Mouse (Mus musculus) forebrain, embryonic 10.5 days (tissue): ENCODE results near the gene Hoxa7. TPM values are rescaled to one million over a fixed set of nuclear protein-coding genes. Genes with fewer than 3 reads are reported as not detected.

Experiments
- DNase-seq: peaks from one replicate; pipeline ENCODE4 v3.0.0-alpha.2; 2017; ENCODE audit warnings: low spot score; ENCODE audit errors: extremely low spot score
- H3K27ac ChIP-seq: fragments of 300-500 bp; sonication (generic); 2 replicates; pipeline ENCODE4 v1.5.1; 2016; ENCODE audit warnings: mild to moderate bottlenecking
- H3K27me3 ChIP-seq: fragments of 300-500 bp; sonication (generic); 2 replicates; pipeline ENCODE4 v1.6.1; 2016; ENCODE audit warnings: mild to moderate bottlenecking; ENCODE audit not compliant: poor library complexity, severe bottlenecking
- H3K36me3 ChIP-seq: fragments of 300-500 bp; sonication (generic); replicated peaks from 2 replicates; pipeline ENCODE4 v1.6.1; 2016; ENCODE audit warnings: mild to moderate bottlenecking, moderate library complexity
- H3K4me1 ChIP-seq: fragments of 300-500 bp; sonication (generic); 2 replicates; pipeline ENCODE4 v1.6.1; 2016
- H3K4me3 ChIP-seq: fragments of 300-500 bp; sonication (generic); 2 replicates; pipeline ENCODE4 v1.5.1; 2016; ENCODE audit warnings: mild to moderate bottlenecking, moderate library complexity
- H3K9me3 ChIP-seq: fragments of 300-500 bp; sonication (generic); 2 replicates; pipeline ENCODE4 v1.6.1; 2016; ENCODE audit warnings: mild to moderate bottlenecking, moderate library complexity
- WGBS: fragments of 180-500 bp; shearing (Covaris S2); methylation state at CpG from one replicate; pipeline ENCODE4 v1.1.7; 2016; 5-methylcytosine and 5-hydroxymethylcytosine counted together
- polyA plus RNA-seq: library from polyadenylated mRNA; unstranded; fragments of >200 nt; fragmentation: Nextera tagmentation; extraction: Ambion mirVana; gene quantifications from 2 replicates; pipeline ENCODE4 v1.2.1, GENCODE M21; 2016

The Hoxa7 gene
- polyA plus RNA-seq, 1 experiment from 2014 or later, result not detected

DNA sequence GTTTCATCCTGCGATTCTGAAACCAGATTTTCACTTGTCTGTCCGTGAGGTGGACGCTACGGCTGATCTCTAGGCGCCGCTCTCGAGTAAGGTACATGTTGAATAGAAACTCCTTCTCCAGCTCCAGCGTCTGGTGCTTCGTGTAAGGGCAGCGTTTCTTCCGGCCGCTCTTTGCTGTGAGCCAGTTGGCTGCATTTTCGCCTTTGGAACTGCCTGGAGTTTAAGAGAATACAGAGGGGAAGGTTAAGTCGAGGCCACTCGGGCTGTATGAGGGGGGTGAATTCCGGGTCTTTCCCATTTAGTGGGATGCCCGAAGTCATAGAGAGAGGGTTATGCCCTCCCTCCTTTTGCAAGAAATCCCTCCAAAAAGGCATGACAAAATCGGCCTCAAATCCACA is 10.9 kb upstream of the Hoxa7 start:
- Histone ChIP-seq H3K4me1 (peaks cover 13% of the 10 kb centered on the region), H3K36me3 (no peaks in the 10 kb centered on the region), H3K27ac (no peak overlapping the region), H3K27me3 (peaks cover 100% of the 10 kb centered on the region), H3K4me3 (no peak overlapping the region), H3K9me3 (no peaks in the 10 kb centered on the region)
- 1% methylated on average over 18 of the region's 18 CpGs for WGBS
- no peak for DNase-seq

DNA sequence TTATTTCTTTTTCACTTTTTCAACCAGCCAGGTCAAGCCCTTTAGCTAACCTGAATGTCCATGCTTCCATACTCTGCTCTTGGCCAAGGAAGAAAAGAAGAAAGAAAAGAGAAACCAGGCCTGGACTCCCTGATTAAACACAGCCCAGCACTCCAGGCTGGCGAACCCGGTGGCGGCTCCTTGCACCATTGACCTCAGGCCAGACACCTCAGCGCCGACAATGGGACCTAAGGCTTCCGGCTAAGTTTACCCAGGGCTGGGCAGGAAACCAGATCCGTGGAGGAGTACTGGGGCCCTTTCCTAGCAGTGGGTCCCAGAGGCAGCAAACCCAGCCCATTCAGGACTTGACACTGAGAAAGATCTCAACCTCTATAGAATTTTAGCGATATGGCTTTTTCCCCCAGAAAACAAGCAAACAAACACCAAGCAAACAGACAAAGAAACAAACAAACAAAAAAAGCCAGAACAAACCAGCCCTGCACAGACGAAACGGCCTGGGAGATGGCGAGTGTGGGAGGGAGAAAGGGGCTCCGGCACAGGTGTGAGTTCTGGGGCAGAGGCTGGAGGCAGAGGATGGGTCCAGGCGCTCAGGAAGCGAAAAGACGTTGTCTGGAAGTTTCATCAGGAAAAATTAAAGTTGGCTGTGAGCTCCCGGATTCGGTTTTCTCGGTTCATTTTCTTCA is 10.4 kb upstream of the Hoxa7 start:
- DNase-seq, result no peak
- peaks cover 100% of the 10 kb centered on the region for H3K27me3 ChIP-seq
- H3K9me3 ChIP-seq, result no peaks in the 10 kb centered on the region
- H3K4me3 ChIP-seq, result no peak overlapping the region
- H3K4me1 ChIP-seq, result peaks cover 13% of the 10 kb centered on the region
- H3K36me3 ChIP-seq, result no peaks in the 10 kb centered on the region
- no peak overlapping the region for H3K27ac ChIP-seq
- 2% methylated on average over 18 of the region's 18 CpGs for WGBS

- Histone ChIP-seq H3K4me1 (peaks cover 17% of the 10 kb centered on the region), H3K4me3 (no peak within 1 kb of the TSS), H3K36me3 (no peaks in the 10 kb centered on the region), H3K27me3 (peaks cover 100% of the 10 kb centered on the region), H3K9me3 (no peaks in the 10 kb centered on the region), H3K27ac (no peak within 1 kb of the TSS)
- 2% methylated on average over 21 of the region's 36 CpGs for WGBS
- no peak for DNase-seq
These were observed 9.0 kb upstream of the Hoxa7 start, which contains the start of gene Hoxa9 for GRCm38 (mm10) chr6:52230516-52231165. Hoxa9 (minus strand) TSS chr6:52231089.

GRCm38 (mm10) chr6:52229558-52230416 is 8.1 kb upstream of the Hoxa7 start:
- Histone ChIP-seq H3K4me1 (peaks cover 18% of the 10 kb centered on the region), H3K9me3 (no peaks in the 10 kb centered on the region), H3K27me3 (peaks cover 100% of the 10 kb centered on the region), H3K4me3 (no peak overlapping the region), H3K36me3 (no peaks in the 10 kb centered on the region), H3K27ac (no peak overlapping the region)
- 2% methylated on average over 44 of the region's 44 CpGs for WGBS
- DNase-seq, result no peak

- no peaks in the 10 kb centered on the region for H3K36me3 ChIP-seq
- H3K27me3 ChIP-seq, result peaks cover 100% of the 10 kb centered on the region
- H3K9me3 ChIP-seq, result no peaks in the 10 kb centered on the region
- no peak overlapping the region for H3K4me3 ChIP-seq
- 1% methylated on average over 38 of the region's 38 CpGs for WGBS
- H3K4me1 ChIP-seq, result peaks cover 10% of the 10 kb centered on the region
- H3K27ac ChIP-seq, result no peak overlapping the region
- no peak for DNase-seq
These were observed 7.1 kb upstream of the Hoxa7 start for GRCm38 (mm10) chr6:52228475-52229465.

GRCm38 (mm10) chr6:52227470-52228222 is 6.0 kb upstream of the Hoxa7 start:
- no peaks in the 10 kb centered on the region for H3K36me3 ChIP-seq
- H3K4me1 ChIP-seq, result peaks cover 10% of the 10 kb centered on the region
- peaks cover 100% of the 10 kb centered on the region for H3K27me3 ChIP-seq
- 1% methylated on average over 11 of the region's 11 CpGs for WGBS
- no peak overlapping the region for H3K4me3 ChIP-seq
- no peaks in the 10 kb centered on the region for H3K9me3 ChIP-seq
- DNase-seq, result no peak
- no peak overlapping the region for H3K27ac ChIP-seq

DNA sequence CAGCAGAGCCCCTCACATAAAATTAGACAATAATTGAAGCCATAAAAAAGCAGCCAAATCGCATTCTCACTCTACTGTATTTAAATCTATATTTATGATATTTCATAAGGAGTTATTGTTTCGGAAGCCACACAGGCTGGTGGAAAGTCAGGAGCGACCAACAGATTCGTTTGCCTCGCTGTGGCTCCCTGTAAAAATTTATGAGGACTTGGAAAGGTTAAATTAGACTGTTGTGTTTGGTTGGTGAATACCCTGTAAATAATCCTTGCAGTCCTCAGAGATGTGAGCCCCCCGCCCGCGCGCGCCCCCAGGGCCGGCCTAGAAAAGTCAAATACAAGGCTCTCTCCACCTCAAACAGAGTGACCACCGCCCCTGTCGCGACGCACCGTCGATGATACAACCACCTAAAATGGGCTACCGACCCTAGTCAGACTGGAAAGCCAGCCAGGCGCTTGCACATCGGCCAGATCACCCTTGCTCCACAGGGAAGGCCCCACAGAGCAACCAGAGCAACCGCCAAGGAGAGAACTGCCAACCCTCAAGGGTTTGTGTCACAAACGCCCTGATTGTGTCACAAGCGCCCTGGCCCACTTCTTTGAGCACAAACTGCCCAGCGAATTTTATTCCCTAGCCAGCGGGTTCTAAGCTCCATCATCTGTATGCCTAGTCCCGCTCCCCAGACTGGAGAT is 5.1 kb upstream of the Hoxa7 start:
- H3K4me1 ChIP-seq, result peaks cover 14% of the 10 kb centered on the region
- peaks cover 100% of the 10 kb centered on the region for H3K27me3 ChIP-seq
- DNase-seq, result no peak
- no peak overlapping the region for H3K4me3 ChIP-seq
- no peaks in the 10 kb centered on the region for H3K36me3 ChIP-seq
- 3% methylated on average over 26 of the region's 26 CpGs for WGBS
- H3K27ac ChIP-seq, result no peak overlapping the region
- H3K9me3 ChIP-seq, result no peaks in the 10 kb centered on the region

- H3K27ac ChIP-seq, result no peak overlapping the region
- no peak for DNase-seq
- H3K9me3 ChIP-seq, result no peaks in the 10 kb centered on the region
- 2% methylated on average over 69 of the region's 69 CpGs for WGBS
- H3K4me3 ChIP-seq, result no peak overlapping the region
- H3K27me3 ChIP-seq, result peaks cover 100% of the 10 kb centered on the region
- peaks cover 21% of the 10 kb centered on the region for H3K4me1 ChIP-seq
- no peaks in the 10 kb centered on the region for H3K36me3 ChIP-seq
These were observed 4.2 kb upstream of the Hoxa7 start for GRCm38 (mm10) chr6:52225612-52226568.

GRCm38 (mm10) chr6:52224895-52225611 is 3.4 kb upstream of the Hoxa7 start:
- no peak for DNase-seq

More at GRCm38 (mm10) chr6:52224895-52225611, 3.4 kb upstream of the Hoxa7 start:
- peaks cover 100% of the 10 kb centered on the region for H3K27me3 ChIP-seq
- H3K4me3 ChIP-seq, result no peak overlapping the region
- H3K4me1 ChIP-seq, result peaks cover 16% of the 10 kb centered on the region
- no peak overlapping the region for H3K27ac ChIP-seq
- H3K36me3 ChIP-seq, result no peaks in the 10 kb centered on the region
- no peaks in the 10 kb centered on the region for H3K9me3 ChIP-seq
- 1% methylated on average over 36 of the region's 36 CpGs for WGBS
